Mouse (Mus musculus): Measurements from ENCODE around the gene Farsb. TPM values are rescaled to one million over a fixed set of nuclear protein-coding genes. Genes with fewer than 3 reads are reported as not detected.

The Farsb gene
- polyA plus RNA-seq, 1 experiment from 2014 or later, result 89.4 TPM

GRCm38 (mm10) chr1:78472441-78472840 lies 16.3 kb downstream of the Farsb start:
- Histone ChIP-seq H3K27me3 (no peaks in the 10 kb centered on the region), H3K4me1 (replicated peaks) (no peaks in the 10 kb centered on the region), H3K36me3 (peaks cover 54% of the 10 kb centered on the region), H3K4me3 (no peak overlapping the region), H3K9ac (no peak overlapping the region), H3K27ac (no peak overlapping the region), H3K4me2 (no peak overlapping the region), H3K9me3 (replicated peaks) (no peaks in the 10 kb centered on the region)
- ATAC-seq (replicated peaks; ENCODE audit: insufficient number of reproducible peaks, insufficient read depth, low FRiP score, low read depth), result no peak
- whole genome bisulfite sequencing, result 79% methylated on average over 5 of the region's 5 CpGs

- Histone ChIP-seq H3K27ac (no peak overlapping the region), H3K36me3 (peaks cover 60% of the 10 kb centered on the region)
- WGBS, result 38% methylated on average over 7 of the region's 7 CpGs
Observed at GRCm38 (mm10) chr1:78454659-78455058, 34.0 kb downstream of the Farsb start.

GRCm38 (mm10) chr1:78453886-78454285 lies 34.8 kb downstream of the Farsb start:
- no peak overlapping the region for H3K4me3 ChIP-seq
- H3K27me3 ChIP-seq, result no peaks in the 10 kb centered on the region
- H3K4me1 ChIP-seq (replicated peaks), result no peaks in the 10 kb centered on the region
- no peak overlapping the region for H3K9ac ChIP-seq
- H3K4me2 ChIP-seq, result no peak overlapping the region
- peaks cover 58% of the 10 kb centered on the region for H3K36me3 ChIP-seq
- no peak overlapping the region for H3K27ac ChIP-seq
- 90% methylated on average over 8 of the region's 8 CpGs for WGBS
- H3K9me3 ChIP-seq (replicated peaks), result no peaks in the 10 kb centered on the region
- ATAC-seq (replicated peaks; ENCODE audit: insufficient number of reproducible peaks, insufficient read depth, low FRiP score, low read depth), result no peak

More at GRCm38 (mm10) chr1:78454659-78455058, 34.0 kb downstream of the Farsb start:
- Histone ChIP-seq H3K4me2 (no peak overlapping the region), H3K4me1 (replicated peaks) (no peaks in the 10 kb centered on the region), H3K9ac (no peak overlapping the region), H3K4me3 (no peak overlapping the region), H3K27me3 (no peaks in the 10 kb centered on the region), H3K9me3 (replicated peaks) (no peaks in the 10 kb centered on the region)
- ATAC-seq (replicated peaks; ENCODE audit: insufficient number of reproducible peaks, insufficient read depth, low FRiP score, low read depth), result no peak

- WGBS, result 86% methylated on average over 6 of the region's 6 CpGs
- no peak overlapping the region for H3K9ac ChIP-seq
- no peak overlapping the region for H3K4me3 ChIP-seq
- no peaks in the 10 kb centered on the region for H3K9me3 ChIP-seq (replicated peaks)
- H3K36me3 ChIP-seq, result peaks cover 57% of the 10 kb centered on the region
- H3K27me3 ChIP-seq, result no peaks in the 10 kb centered on the region
- ATAC-seq (replicated peaks; ENCODE audit: insufficient number of reproducible peaks, insufficient read depth, low FRiP score, low read depth), result no peak
- H3K27ac ChIP-seq, result no peak overlapping the region
- no peak overlapping the region for H3K4me2 ChIP-seq
- H3K4me1 ChIP-seq (replicated peaks), result no peaks in the 10 kb centered on the region
Observed at GRCm38 (mm10) chr1:78452544-78452943, 36.2 kb downstream of the Farsb start.

- no peaks in the 10 kb centered on the region for H3K4me1 ChIP-seq (replicated peaks)
- no peaks in the 10 kb centered on the region for H3K9me3 ChIP-seq (replicated peaks)
- H3K9ac ChIP-seq, result no peak overlapping the region
- H3K27me3 ChIP-seq, result no peaks in the 10 kb centered on the region
- 79% methylated on average over 12 of the region's 12 CpGs for WGBS
- H3K27ac ChIP-seq, result no peak overlapping the region
- H3K4me3 ChIP-seq, result no peak overlapping the region
- ATAC-seq (replicated peaks; ENCODE audit: insufficient number of reproducible peaks, insufficient read depth, low FRiP score, low read depth), result no peak
- no peak overlapping the region for H3K4me2 ChIP-seq
- peaks cover 51% of the 10 kb centered on the region for H3K36me3 ChIP-seq
Observed at GRCm38 (mm10) chr1:78451070-78451854, 37.4 kb downstream of the Farsb start.

GRCm38 (mm10) chr1:78448091-78448490 lies 40.6 kb downstream of the Farsb start:
- no peaks in the 10 kb centered on the region for H3K27me3 ChIP-seq
- ATAC-seq (replicated peaks; ENCODE audit: insufficient number of reproducible peaks, insufficient read depth, low FRiP score, low read depth), result no peak
- no peak overlapping the region for H3K27ac ChIP-seq
- no peaks in the 10 kb centered on the region for H3K9me3 ChIP-seq (replicated peaks)
- 59% methylated on average over 1 of the region's 1 CpGs for WGBS
- H3K9ac ChIP-seq, result no peak overlapping the region
- no peaks in the 10 kb centered on the region for H3K4me1 ChIP-seq (replicated peaks)
- no peak overlapping the region for H3K4me3 ChIP-seq
- no peak overlapping the region for H3K4me2 ChIP-seq
- H3K36me3 ChIP-seq, result peaks cover 37% of the 10 kb centered on the region

GRCm38 (mm10) chr1:78446742-78447141 lies 42.0 kb downstream of the Farsb start:
- H3K9ac ChIP-seq, result no peak overlapping the region
- peaks cover 37% of the 10 kb centered on the region for H3K36me3 ChIP-seq
- H3K27ac ChIP-seq, result no peak overlapping the region
- H3K27me3 ChIP-seq, result no peaks in the 10 kb centered on the region
- H3K4me2 ChIP-seq, result no peak overlapping the region
- no peak overlapping the region for H3K4me3 ChIP-seq
- no peaks in the 10 kb centered on the region for H3K4me1 ChIP-seq (replicated peaks)
- H3K9me3 ChIP-seq (replicated peaks), result no peaks in the 10 kb centered on the region
- no peak for ATAC-seq (replicated peaks; ENCODE audit: insufficient number of reproducible peaks, insufficient read depth, low FRiP score, low read depth)
- 95% methylated on average over 6 of the region's 6 CpGs for WGBS

GRCm38 (mm10) chr1:78446232-78446631 lies 42.5 kb downstream of the Farsb start:
- no peaks in the 10 kb centered on the region for H3K4me1 ChIP-seq (replicated peaks)
- peaks cover 36% of the 10 kb centered on the region for H3K36me3 ChIP-seq
- no peak overlapping the region for H3K4me3 ChIP-seq
- no peaks in the 10 kb centered on the region for H3K9me3 ChIP-seq (replicated peaks)
- H3K4me2 ChIP-seq, result no peak overlapping the region
- H3K27ac ChIP-seq, result no peak overlapping the region
- H3K27me3 ChIP-seq, result no peaks in the 10 kb centered on the region
- ATAC-seq (replicated peaks; ENCODE audit: insufficient number of reproducible peaks, insufficient read depth, low FRiP score, low read depth), result no peak
- 74% methylated on average over 8 of the region's 8 CpGs for whole genome bisulfite sequencing
- H3K9ac ChIP-seq, result no peak overlapping the region

- 90% methylated on average over 7 of the region's 7 CpGs for WGBS
- Histone ChIP-seq H3K27me3 (no peaks in the 10 kb centered on the region), H3K36me3 (peaks cover 25% of the 10 kb centered on the region; the same call in 1 of the 2 replicates), H3K4me3 (no peak overlapping the region), H3K9ac (no peak overlapping the region), H3K9me3 (replicated peaks) (no peaks in the 10 kb centered on the region), H3K27ac (no peak overlapping the region), H3K4me1 (replicated peaks) (no peaks in the 10 kb centered on the region), H3K4me2 (no peak overlapping the region)
- ATAC-seq (replicated peaks; ENCODE audit: insufficient number of reproducible peaks, insufficient read depth, low FRiP score, low read depth), result no peak
Observed at GRCm38 (mm10) chr1:78443056-78443455, 45.6 kb downstream of the Farsb start.

GRCm38 (mm10) chr1:78440716-78441115 lies 48.0 kb downstream of the Farsb start:
- ATAC-seq (replicated peaks; ENCODE audit: insufficient number of reproducible peaks, insufficient read depth, low FRiP score, low read depth), result no peak
- 92% methylated on average over 8 of the region's 8 CpGs for WGBS
- peaks cover 25% of the 10 kb centered on the region; the same call in 1 of the 2 replicates for H3K36me3 ChIP-seq

GRCm38 (mm10) chr1:78437150-78437549 lies 51.5 kb downstream of the Farsb start:
- Histone ChIP-seq H3K36me3 (0 out of 2 replicates have a peak, but pooled peaks cover 14% of the 10 kb centered on the region), H3K9ac (no peak overlapping the region), H3K27me3 (no peaks in the 10 kb centered on the region), H3K4me3 (no peak overlapping the region), H3K4me1 (replicated peaks) (peaks cover 8% of the 10 kb centered on the region), H3K27ac (peak overlapping the region; percentile 10), H3K4me2 (no peak overlapping the region), H3K9me3 (replicated peaks) (no peaks in the 10 kb centered on the region)
- peak; percentile 66; the same call in 1 of the 2 replicates for ATAC-seq (replicated peaks; ENCODE audit: insufficient number of reproducible peaks, insufficient read depth, low FRiP score, low read depth)
- 51% methylated on average over 3 of the region's 3 CpGs for WGBS

More at GRCm38 (mm10) chr1:78440716-78441115, 48.0 kb downstream of the Farsb start:
- Histone ChIP-seq H3K4me1 (replicated peaks) (peaks cover 8% of the 10 kb centered on the region), H3K9ac (no peak overlapping the region), H3K4me3 (no peak overlapping the region), H3K9me3 (replicated peaks) (no peaks in the 10 kb centered on the region), H3K4me2 (no peak overlapping the region), H3K27ac (no peak overlapping the region), H3K27me3 (no peaks in the 10 kb centered on the region)

- Histone ChIP-seq H3K27ac (no peak overlapping the region), H3K4me2 (no peak overlapping the region), H3K9me3 (replicated peaks) (no peaks in the 10 kb centered on the region), H3K4me3 (no peak overlapping the region), H3K4me1 (replicated peaks) (peaks cover 8% of the 10 kb centered on the region), H3K36me3 (0 out of 2 replicates have a peak, but pooled peaks cover 9% of the 10 kb centered on the region), H3K27me3 (no peaks in the 10 kb centered on the region), H3K9ac (no peak overlapping the region)
- no peak for ATAC-seq (replicated peaks; ENCODE audit: insufficient number of reproducible peaks, insufficient read depth, low FRiP score, low read depth)
- WGBS, result 91% methylated on average over 1 of the region's 1 CpGs
Observed at GRCm38 (mm10) chr1:78436445-78436844, 52.3 kb downstream of the Farsb start.

Data from heart, embryonic 15.5 days (tissue).